Mouse (Mus musculus) neural tube, embryonic 15.5 days (tissue): ENCODE data around the gene Atp2a3. TPM values are rescaled to one million over a fixed set of nuclear protein-coding genes. Genes with fewer than 3 reads are reported as not detected.
A peak's percentile ranks its signal among the peaks of the same experiment; 100 is the strongest.

ENCODE experiments used
- ATAC-seq: fragments of 200-750 bp; cut with Nextera tagmentation; 2 replicates; pipeline ENCODE4 v1.8.0; 2017; ENCODE audit warnings: mild to moderate bottlenecking, moderate TSS enrichment, moderate library complexity; ENCODE audit not compliant: low FRiP score
- H3K27ac ChIP-seq: fragments of 300-500 bp; sonication (generic); replicated peaks from 2 replicates; pipeline ENCODE4 v1.5.1; 2015; ENCODE audit warnings: mild to moderate bottlenecking, inconsistent platforms
- H3K27me3 ChIP-seq: fragments of 300-500 bp; sonication (generic); replicated peaks from 2 replicates; pipeline ENCODE4 v1.6.1; 2015; ENCODE audit warnings: inconsistent platforms
- H3K36me3 ChIP-seq: fragments of 300-500 bp; sonication (generic); 2 replicates; pipeline ENCODE4 v1.6.1; 2015; ENCODE audit warnings: inconsistent platforms
- H3K4me1 ChIP-seq: fragments of 300-500 bp; sonication (generic); 2 replicates; pipeline ENCODE4 v1.6.1; 2015; ENCODE audit warnings: inconsistent platforms
- H3K4me2 ChIP-seq: fragments of 300-500 bp; sonication (generic); 2 replicates; pipeline ENCODE4 v1.6.1; 2015; ENCODE audit warnings: inconsistent platforms, mild to moderate bottlenecking, moderate library complexity
- H3K4me3 ChIP-seq: fragments of 300-500 bp; sonication (generic); replicated peaks from 2 replicates; pipeline ENCODE4 v1.5.1; 2015; ENCODE audit warnings: mild to moderate bottlenecking, inconsistent platforms
- H3K9ac ChIP-seq: fragments of 300-500 bp; sonication (generic); replicated peaks from 2 replicates; pipeline ENCODE4 v1.6.1; 2015; ENCODE audit warnings: mild to moderate bottlenecking, inconsistent platforms
- H3K9me3 ChIP-seq: fragments of 300-500 bp; sonication (generic); replicated peaks from 2 replicates; pipeline ENCODE4 v1.6.1; 2016; ENCODE audit warnings: inconsistent platforms
- WGBS: fragments of 180-500 bp; shearing (Covaris S2); methylation state at CpG from one replicate; pipeline ENCODE4 v1.1.7; 2015; ENCODE audit warnings: mixed read lengths; 5-methylcytosine and 5-hydroxymethylcytosine counted together
- microRNA-seq: library from miRNA; unstranded; fragments of <30 nt; microRNA quantifications from one replicate; pipeline ENCODE4, GENCODE M21; 2017
- polyA plus RNA-seq: library from polyadenylated mRNA; unstranded; fragments of >200 nt; fragmentation: Nextera tagmentation; extraction: Ambion mirVana; gene quantifications from 2 replicates; pipeline ENCODE4 v1.2.1, GENCODE M21; 2015

Atp2a3 gene
- polyA plus RNA-seq, 1 experiment from 2014 or later, result 0.75 TPM

DNA sequence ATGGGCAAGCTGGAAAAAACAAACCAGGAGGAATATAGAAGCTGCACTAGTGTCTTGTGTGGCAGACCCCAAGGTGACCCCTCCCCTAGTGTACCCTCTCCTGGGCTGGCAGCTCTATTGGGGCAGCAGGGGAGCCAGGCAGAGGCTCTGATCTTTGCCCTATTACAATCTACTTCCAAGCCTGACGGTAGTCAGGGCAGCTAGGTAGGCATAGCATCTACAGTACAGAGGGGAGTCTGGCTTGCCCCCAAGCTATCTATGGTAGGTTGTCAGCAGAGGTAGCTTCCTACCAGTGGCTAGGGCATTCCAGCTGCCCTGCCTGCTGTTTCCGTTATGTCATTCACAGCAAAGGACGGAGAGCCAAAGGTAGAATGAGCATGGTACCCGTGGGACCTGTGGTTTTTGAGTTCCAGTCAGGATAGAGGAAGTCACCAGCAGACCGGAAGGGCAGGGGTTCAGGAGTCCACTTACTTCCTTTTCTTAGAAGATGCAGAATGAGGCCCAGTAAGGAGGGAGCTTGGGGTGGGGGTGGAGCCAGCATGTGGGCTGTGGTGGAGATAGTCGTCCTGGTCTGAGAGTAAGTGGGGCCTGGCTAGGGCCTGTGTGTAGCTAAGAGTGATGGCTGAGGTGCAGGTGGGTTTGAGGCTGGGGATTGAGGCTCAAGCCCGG, 63.4 kb downstream of the Atp2a3 start:
- Histone ChIP-seq H3K27me3 (no peaks in the 10 kb centered on the region), H3K27ac (0 out of 2 replicates have a peak overlapping the region, but pooled peaks have one; percentile 28), H3K9ac (no peak overlapping the region), H3K36me3 (peaks cover 22% of the 10 kb centered on the region), H3K4me3 (no peak overlapping the region), H3K4me1 (peaks cover 32% of the 10 kb centered on the region), H3K9me3 (no peaks in the 10 kb centered on the region), H3K4me2 (no peak overlapping the region)
- no peak for ATAC-seq
- 68% methylated on average over 7 of the region's 7 CpGs for WGBS

DNA sequence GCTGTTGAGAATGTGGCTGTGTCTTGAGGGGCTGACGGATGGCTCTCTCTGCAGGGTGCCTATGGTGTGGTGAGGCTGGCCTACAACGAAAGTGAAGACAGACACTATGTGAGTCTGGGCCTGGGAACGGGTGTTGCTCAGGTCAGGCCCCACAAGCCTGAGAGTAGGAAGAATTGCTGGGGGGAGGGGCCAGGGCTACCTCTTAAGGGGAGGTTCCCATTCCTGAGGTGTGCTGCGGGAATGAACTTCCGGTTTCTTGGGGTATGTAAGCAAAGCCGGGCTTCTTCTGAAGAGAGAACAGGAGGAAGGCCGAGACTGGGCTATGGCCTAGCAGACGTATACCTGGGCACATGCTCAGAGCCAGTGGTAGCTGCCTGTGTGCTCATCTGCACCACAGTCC, 66.0 kb downstream of the Atp2a3 start:
- no peak overlapping the region for H3K4me3 ChIP-seq
- ATAC-seq, result no peak
- H3K4me1 ChIP-seq, result peaks cover 24% of the 10 kb centered on the region
- no peaks in the 10 kb centered on the region for H3K9me3 ChIP-seq
- 53% methylated on average over 8 of the region's 8 CpGs for WGBS
- no peak overlapping the region for H3K27ac ChIP-seq
- H3K36me3 ChIP-seq, result peaks cover 22% of the 10 kb centered on the region
- H3K9ac ChIP-seq, result no peak overlapping the region
- H3K4me2 ChIP-seq, result no peak overlapping the region
- no peaks in the 10 kb centered on the region for H3K27me3 ChIP-seq

DNA sequence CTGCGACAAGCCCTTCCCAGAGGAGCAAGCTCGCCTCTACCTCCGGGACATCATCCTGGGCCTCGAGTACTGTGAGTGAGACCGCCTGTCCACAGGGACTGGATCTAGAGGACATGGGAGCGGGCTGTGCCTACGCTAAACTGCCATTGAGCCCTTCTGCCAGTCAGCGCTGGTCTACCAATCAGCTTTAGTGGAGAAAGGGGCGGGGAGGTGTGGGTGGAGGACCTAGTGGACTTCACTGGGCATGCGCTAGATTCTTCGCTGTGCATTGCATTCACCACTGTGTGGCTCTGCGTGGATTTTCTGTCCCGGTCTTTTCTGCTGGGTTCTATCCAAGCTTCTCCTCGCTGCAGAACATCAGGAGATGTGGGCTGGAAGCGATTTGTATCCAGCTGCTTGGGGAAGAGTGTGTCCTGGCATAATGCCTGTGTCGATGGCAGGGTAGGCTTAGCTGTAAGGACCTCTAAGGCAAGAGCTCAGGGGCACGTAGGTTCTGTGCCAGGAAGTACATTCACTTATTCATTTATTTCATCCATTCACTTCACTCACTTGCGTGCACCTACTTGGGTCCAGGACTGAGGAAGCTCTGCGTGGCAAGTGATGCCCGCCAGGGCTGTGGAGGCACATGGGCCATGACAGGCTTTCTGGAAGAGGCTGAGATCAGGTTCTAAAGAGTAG, 70.0 kb downstream of the Atp2a3 start:
- peak overlapping the region; percentile 80 for H3K27ac ChIP-seq
- WGBS, result 24% methylated on average over 20 of the region's 20 CpGs

DNA sequence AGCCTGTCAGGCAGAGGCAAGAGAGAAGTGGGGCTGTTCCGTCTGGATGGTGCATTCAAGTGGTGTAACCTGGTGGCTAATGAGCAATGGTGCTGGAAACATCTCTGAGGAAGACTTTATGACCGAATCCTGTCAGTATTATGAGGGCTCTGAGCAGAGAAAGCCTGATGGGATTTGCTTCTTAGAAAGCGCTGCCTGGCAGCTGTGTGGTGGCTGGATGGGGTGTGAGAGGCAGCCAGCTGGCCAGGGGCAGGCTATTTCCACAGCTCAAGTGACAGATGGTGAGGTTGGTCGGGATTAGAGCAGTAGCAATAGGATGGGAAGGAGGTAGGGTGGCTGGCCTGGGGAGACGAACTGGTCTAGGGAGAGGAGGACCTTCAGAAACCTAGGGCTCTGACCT, 70.6 kb downstream of the Atp2a3 start:
- Histone ChIP-seq H3K9me3 (no peaks in the 10 kb centered on the region), H3K4me1 (peaks cover 13% of the 10 kb centered on the region), H3K27ac (peak overlapping the region; percentile 80), H3K9ac (no peak overlapping the region), H3K36me3 (peaks cover 32% of the 10 kb centered on the region), H3K4me2 (peak overlapping the region; percentile 72), H3K4me3 (no peak overlapping the region), H3K27me3 (no peaks in the 10 kb centered on the region)
- WGBS, result 32% methylated on average over 5 of the region's 5 CpGs
- no peak; the same call in 1 of the 2 replicates for ATAC-seq

More for the DNA sequence above, 70.0 kb downstream of the Atp2a3 start:
- Histone ChIP-seq H3K27me3 (no peaks in the 10 kb centered on the region), H3K4me1 (peaks cover 13% of the 10 kb centered on the region), H3K9me3 (no peaks in the 10 kb centered on the region), H3K4me2 (peak overlapping the region; percentile 72), H3K4me3 (peak overlapping the region; percentile 37), H3K9ac (peak overlapping the region; percentile 33), H3K36me3 (peaks cover 34% of the 10 kb centered on the region)
- peak; percentile 93 for ATAC-seq

DNA sequence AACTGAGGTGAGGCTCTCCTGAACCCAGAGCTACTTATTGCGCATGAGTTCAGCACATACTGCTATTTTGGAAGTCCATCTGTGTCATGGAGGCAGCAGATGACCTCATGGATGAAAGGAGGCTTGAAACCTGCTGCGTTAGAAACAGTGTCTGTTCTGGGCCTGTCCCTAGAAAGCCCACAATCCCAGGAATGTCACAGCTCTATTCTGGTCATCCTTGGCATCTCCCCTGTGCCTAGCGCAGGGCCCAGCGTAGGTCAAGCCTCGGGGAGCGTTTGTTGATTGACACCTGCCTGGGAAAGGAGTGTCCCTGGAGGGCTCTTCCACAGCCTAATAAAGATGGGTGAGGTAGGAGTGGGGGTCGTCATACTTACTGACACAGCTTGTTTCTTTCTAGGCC, 75.1 kb downstream of the Atp2a3 start:
- no peaks in the 10 kb centered on the region for H3K9me3 ChIP-seq
- no peak overlapping the region for H3K27ac ChIP-seq
- no peak for ATAC-seq
- H3K9ac ChIP-seq, result no peak overlapping the region
- H3K4me1 ChIP-seq, result peaks cover 9% of the 10 kb centered on the region
- no peaks in the 10 kb centered on the region for H3K27me3 ChIP-seq
- no peak overlapping the region for H3K4me2 ChIP-seq
- H3K4me3 ChIP-seq, result no peak overlapping the region
- WGBS, result 70% methylated on average over 7 of the region's 7 CpGs
- H3K36me3 ChIP-seq, result peaks cover 54% of the 10 kb centered on the region

DNA sequence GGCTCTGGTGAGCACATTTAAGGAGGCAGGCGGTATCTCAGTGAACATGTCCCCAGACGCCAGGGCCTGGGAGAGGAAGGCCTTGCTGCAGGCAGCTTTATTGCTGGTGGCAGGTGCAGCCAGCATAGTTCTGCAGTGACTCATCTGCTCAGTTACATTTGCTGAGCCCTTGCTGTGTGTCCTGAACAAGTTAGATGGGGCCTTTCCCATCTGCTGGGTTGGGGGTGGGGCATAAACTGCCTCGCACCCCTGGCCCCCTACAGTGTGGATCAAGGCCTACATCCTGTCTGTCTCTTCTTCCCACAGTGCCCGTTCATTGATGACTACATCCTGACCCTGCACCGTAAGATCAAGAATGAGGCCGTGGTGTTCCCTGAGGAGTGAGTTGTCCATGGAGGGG, 75.9 kb downstream of the Atp2a3 start:
- no peak overlapping the region for H3K4me2 ChIP-seq
- no peak for ATAC-seq
- H3K9ac ChIP-seq, result no peak overlapping the region
- H3K4me3 ChIP-seq, result no peak overlapping the region
- peaks cover 56% of the 10 kb centered on the region for H3K36me3 ChIP-seq
- H3K4me1 ChIP-seq, result peaks cover under 1% of the 10 kb centered on the region; the same call in 1 of the 2 replicates
- H3K9me3 ChIP-seq, result no peaks in the 10 kb centered on the region
- no peaks in the 10 kb centered on the region for H3K27me3 ChIP-seq
- WGBS, result 30% methylated on average over 6 of the region's 6 CpGs
- no peak overlapping the region for H3K27ac ChIP-seq

DNA sequence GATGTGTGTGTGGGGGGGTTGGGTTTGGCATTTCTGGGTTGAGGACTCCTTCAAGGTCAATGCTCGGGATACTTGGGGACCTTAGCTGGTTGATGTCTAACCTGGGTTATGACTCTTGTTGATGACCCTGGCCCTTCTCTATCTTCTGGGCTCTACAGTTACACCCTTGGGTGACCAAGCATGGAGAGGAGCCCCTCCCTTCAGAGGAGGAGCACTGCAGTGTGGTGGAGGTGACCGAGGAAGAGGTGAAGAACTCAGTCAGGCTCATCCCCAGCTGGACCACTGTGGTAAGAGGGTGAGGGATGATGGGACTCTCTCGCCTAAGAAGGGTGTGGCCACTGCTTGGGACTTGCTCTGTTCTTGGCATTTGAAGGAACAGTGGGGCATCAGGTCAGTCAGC, 76.7 kb downstream of the Atp2a3 start:
- H3K9me3 ChIP-seq, result no peaks in the 10 kb centered on the region
- no peak for ATAC-seq
- no peak overlapping the region for H3K4me2 ChIP-seq
- no peak overlapping the region for H3K4me3 ChIP-seq
- no peaks in the 10 kb centered on the region for H3K27me3 ChIP-seq
- H3K9ac ChIP-seq, result no peak overlapping the region
- H3K27ac ChIP-seq, result no peak overlapping the region
- H3K36me3 ChIP-seq, result peaks cover 56% of the 10 kb centered on the region
- no peaks in the 10 kb centered on the region for H3K4me1 ChIP-seq
- WGBS, result 93% methylated on average over 3 of the region's 3 CpGs

DNA sequence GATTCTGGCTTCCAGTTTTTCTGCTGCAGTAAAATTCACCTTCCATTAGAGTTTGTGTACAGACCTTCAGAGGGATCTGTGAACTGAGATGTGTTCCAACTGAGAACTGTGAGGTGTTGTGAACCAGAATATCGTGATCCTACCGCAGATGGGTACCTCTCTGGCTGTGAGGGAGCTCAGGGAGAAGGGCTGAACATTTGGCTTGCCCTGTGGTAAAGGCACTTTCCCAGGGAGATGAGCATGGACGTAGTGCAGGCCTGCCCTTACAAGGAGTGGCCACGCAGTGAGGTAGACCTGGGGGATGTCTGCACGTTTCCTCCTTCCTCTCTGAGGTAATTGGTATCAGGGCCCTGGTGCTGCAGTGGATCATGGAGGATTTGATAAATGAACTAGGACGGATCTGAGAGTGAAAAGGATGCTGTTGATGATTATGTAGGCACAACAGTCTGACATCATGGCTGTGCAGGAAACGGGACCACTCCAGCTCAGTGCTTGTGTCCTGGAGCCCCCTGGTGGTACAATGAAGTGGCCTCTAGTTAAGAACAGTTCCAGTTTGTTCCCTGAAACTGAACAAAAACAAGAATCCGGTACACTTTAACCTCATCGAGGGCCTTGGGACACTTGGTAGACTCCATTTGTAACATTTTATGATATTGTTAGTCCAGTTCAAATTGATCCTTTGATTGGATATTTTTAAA, 78.3 kb downstream of the Atp2a3 start:
- H3K36me3 ChIP-seq, result peaks cover 44% of the 10 kb centered on the region
- ATAC-seq, result 0 out of 2 replicates have a peak, but pooled peaks have one; percentile 73
- H3K9ac ChIP-seq, result no peak overlapping the region
- H3K9me3 ChIP-seq, result no peaks in the 10 kb centered on the region
- H3K4me1 ChIP-seq, result no peaks in the 10 kb centered on the region
- H3K4me3 ChIP-seq, result no peak overlapping the region
- H3K27me3 ChIP-seq, result no peaks in the 10 kb centered on the region
- no peak overlapping the region for H3K4me2 ChIP-seq
- no peak overlapping the region for H3K27ac ChIP-seq
- WGBS, result 61% methylated on average over 9 of the region's 9 CpGs

Small RNA genes lying within 50 kb of the gene (microRNA-seq; reads per million reads assigned to microRNA genes)
- not detected for gene Gm44467

Other genes starting within 250 kb of the Atp2a3 start
- 8.4 and 9.0 TPM in 2 replicates for gene Cyb5d2, start 165.0 kb upstream of the Atp2a3 start, polyA plus RNA-seq
- gene Zzef1, start 164.9 kb upstream of the Atp2a3 start, polyA plus RNA-seq, result 12.7 and 12.8 TPM in 2 replicates
- gene P2rx1, start 37.9 kb downstream of the Atp2a3 start, polyA plus RNA-seq, result 0.47 and 3.3 TPM in 2 replicates
- 30.9 and 34.7 TPM in 2 replicates for gene Camkk1, start 57.8 kb downstream of the Atp2a3 start, polyA plus RNA-seq
- gene Ncbp3, start 86.6 kb downstream of the Atp2a3 start, polyA plus RNA-seq, result 9.1 and 10.1 TPM in 2 replicates
- gene Itgae, start 129.4 kb downstream of the Atp2a3 start, polyA plus RNA-seq, result 0.19 and 2.7 TPM in 2 replicates
- 2.4 and 5.7 TPM in 2 replicates for gene Haspin, start 177.1 kb downstream of the Atp2a3 start, polyA plus RNA-seq
- gene P2rx5, start 199.3 kb downstream of the Atp2a3 start, polyA plus RNA-seq, result 0.72 and 0.84 TPM in 2 replicates
- gene Emc6, start 215.9 kb downstream of the Atp2a3 start, polyA plus RNA-seq, result 136 and 148 TPM in 2 replicates
- 118 and 133 TPM in 2 replicates for gene Tax1bp3, start 215.9 kb downstream of the Atp2a3 start, polyA plus RNA-seq
- 17.0 and 17.7 TPM in 2 replicates for gene Ctns, start 237.9 kb downstream of the Atp2a3 start, polyA plus RNA-seq
- 3.0 and 3.4 TPM in 2 replicates for gene Shpk, start 238.3 kb downstream of the Atp2a3 start, polyA plus RNA-seq